Mouse (Mus musculus) hindbrain, embryonic 12.5 days (tissue): Measurements from ENCODE around the gene Galk1. TPM values are rescaled to one million over a fixed set of nuclear protein-coding genes. Genes with fewer than 3 reads are reported as not detected.

Experiments
- polyA plus RNA-seq: library from polyadenylated mRNA; unstranded; fragments of >200 nt; fragmentation: Nextera tagmentation; extraction: Ambion mirVana; gene quantifications from 2 replicates; pipeline ENCODE4 v1.2.1, GENCODE M21; 2016

Gene Galk1
- polyA plus RNA-seq, 1 experiment from 2014 or later = 115 TPM

Other genes with a start within 250 kb of the Galk1 start
- gene Tmem94, start 247.3 kb downstream of the Galk1 start, polyA plus RNA-seq = 41.6 and 42.1 TPM in 2 replicates
- 17.2 and 17.9 TPM in 2 replicates for gene Caskin2, start 199.1 kb downstream of the Galk1 start, polyA plus RNA-seq
- gene Tsen54, start 198.0 kb downstream of the Galk1 start, polyA plus RNA-seq = 27.1 and 28.8 TPM in 2 replicates
- gene Llgl2, start 188.7 kb downstream of the Galk1 start, polyA plus RNA-seq = 4.0 and 6.1 TPM in 2 replicates
- gene Myo15b, start 154.3 kb downstream of the Galk1 start, polyA plus RNA-seq = 0.05 and 0.12 TPM in 2 replicates
- 2.3 and 4.2 TPM in 2 replicates for gene Smim5, start 112.8 kb downstream of the Galk1 start, polyA plus RNA-seq
- 1.3 TPM in 2 replicates for gene Smim6, start 100.7 kb downstream of the Galk1 start, polyA plus RNA-seq
- 51.0 and 54.4 TPM in 2 replicates for gene Sap30bp, start 79.4 kb downstream of the Galk1 start, polyA plus RNA-seq
- gene Recql5, start 79.2 kb downstream of the Galk1 start, polyA plus RNA-seq = 31.8 and 34.7 TPM in 2 replicates
- 1.7 and 2.1 TPM in 2 replicates for gene Itgb4, start 38.0 kb downstream of the Galk1 start, polyA plus RNA-seq
- gene H3f3b, start 15.2 kb upstream of the Galk1 start, polyA plus RNA-seq = 2,216 and 2,474 TPM in 2 replicates
- 48.8 and 49.1 TPM in 2 replicates for gene Unk, start 17.6 kb upstream of the Galk1 start, polyA plus RNA-seq
- gene Unc13d, start 65.2 kb upstream of the Galk1 start, polyA plus RNA-seq = 1.6 and 1.7 TPM in 2 replicates
- gene Wbp2, start 74.3 kb upstream of the Galk1 start, polyA plus RNA-seq = 90.7 and 97.7 TPM in 2 replicates
- 4.4 and 5.3 TPM in 2 replicates for gene Trim47, start 114.5 kb upstream of the Galk1 start, polyA plus RNA-seq
- 2.2 and 2.3 TPM in 2 replicates for gene Trim65, start 118.4 kb upstream of the Galk1 start, polyA plus RNA-seq
- 72.7 and 77.8 TPM in 2 replicates for gene Mrpl38, start 126.1 kb upstream of the Galk1 start, polyA plus RNA-seq
- gene Fbf1, start 155.4 kb upstream of the Galk1 start, polyA plus RNA-seq = 80.7 and 80.9 TPM in 2 replicates
- 57.4 and 63.1 TPM in 2 replicates for gene Ten1, start 186.1 kb upstream of the Galk1 start, polyA plus RNA-seq
- 43.8 and 45.9 TPM in 2 replicates for gene Acox1, start 186.3 kb upstream of the Galk1 start, polyA plus RNA-seq
- 1.0 and 1.3 TPM in 2 replicates for gene Evpl, start 225.4 kb upstream of the Galk1 start, polyA plus RNA-seq